Mouse (Mus musculus) stomach, embryonic 14.5 days (tissue): ENCODE measurements around the gene Ell. TPM values are rescaled to one million over a fixed set of nuclear protein-coding genes. Genes with fewer than 3 reads are reported as not detected.
A peak's percentile ranks its signal among the peaks of the same experiment; 100 is the strongest.

Experiments
- ATAC-seq: fragments of 200-750 bp; cut with Nextera tagmentation; 2 replicates; pipeline ENCODE4 v1.8.0; 2017; ENCODE audit warnings: low read depth, moderate TSS enrichment; ENCODE audit not compliant: insufficient number of reproducible peaks, insufficient read depth, low FRiP score
- H3K27ac ChIP-seq: fragments of 300-500 bp; sonication (generic); 2 replicates; pipeline ENCODE4 v1.5.1; 2014; ENCODE audit warnings: mild to moderate bottlenecking, low read length, moderate library complexity, mixed read lengths
- H3K27me3 ChIP-seq: fragments of 300-500 bp; sonication (generic); 2 replicates; pipeline ENCODE4 v1.6.1; 2014; ENCODE audit warnings: low read length, control low read depth, mixed read lengths; ENCODE audit not compliant: control insufficient read depth, insufficient read depth
- H3K36me3 ChIP-seq: fragments of 300-500 bp; sonication (generic); 2 replicates; pipeline ENCODE4 v1.6.1; 2014; ENCODE audit warnings: mild to moderate bottlenecking, control low read depth, low read length, moderate library complexity, mixed read lengths; ENCODE audit not compliant: control insufficient read depth, insufficient read depth
- H3K4me1 ChIP-seq: fragments of 300-500 bp; sonication (generic); 2 replicates; pipeline ENCODE4 v1.6.1; 2014; ENCODE audit warnings: low read length, control low read depth, mixed read lengths; ENCODE audit not compliant: control insufficient read depth, insufficient read depth
- H3K4me2 ChIP-seq: fragments of 300-500 bp; sonication (generic); replicated peaks from 2 replicates; pipeline ENCODE4 v1.6.1; 2014; ENCODE audit warnings: low read depth, low read length, control low read depth
- H3K4me3 ChIP-seq: fragments of 300-500 bp; sonication (generic); 2 replicates; pipeline ENCODE4 v1.5.1; 2014; ENCODE audit warnings: low read depth, low read length, control low read depth
- H3K9ac ChIP-seq: fragments of 300-500 bp; sonication (generic); replicated peaks from 2 replicates; pipeline ENCODE4 v1.6.1; 2014; ENCODE audit warnings: low read depth, mild to moderate bottlenecking, control low read depth, low read length, moderate library complexity, mixed read lengths
- H3K9me3 ChIP-seq: fragments of 300-500 bp; sonication (generic); 2 replicates; pipeline ENCODE4 v1.6.1; 2016; ENCODE audit warnings: low read depth, low read length, control low read depth; ENCODE audit not compliant: control insufficient read depth
- WGBS: fragments of 180-500 bp; shearing (Covaris S2); extraction: QIAGEN DNeasy Blood & Tissue Kit; methylation state at CpG from one replicate; pipeline ENCODE4 v1.1.7; 2014; 5-methylcytosine and 5-hydroxymethylcytosine counted together
- polyA plus RNA-seq: library from polyadenylated mRNA; unstranded; fragments of >200 nt; fragmentation: Nextera tagmentation; extraction: Ambion mirVana; gene quantifications from 2 replicates; pipeline ENCODE4 v1.2.1, GENCODE M21; 2014

The Ell gene
- polyA plus RNA-seq, 1 experiment from 2014 or later: 17.9 TPM

- no peak overlapping the region for H3K4me3 ChIP-seq
- H3K9me3 ChIP-seq: no peaks in the 10 kb centered on the region
- no peak overlapping the region for H3K9ac ChIP-seq
- H3K27me3 ChIP-seq: no peaks in the 10 kb centered on the region
- no peak overlapping the region for H3K27ac ChIP-seq
- H3K4me2 ChIP-seq: no peak overlapping the region
- WGBS: 61% methylated on average over 3 of the region's 3 CpGs
- H3K4me1 ChIP-seq: peaks cover 13% of the 10 kb centered on the region
- ATAC-seq: no peak
- H3K36me3 ChIP-seq: peaks cover 3% of the 10 kb centered on the region; the same call in 1 of the 2 replicates
Measured at GRCm38 (mm10) chr8:70551558-70552161, 12.4 kb downstream of the Ell start.

GRCm38 (mm10) chr8:70552836-70553235, 13.6 kb downstream of the Ell start:
- Histone ChIP-seq H3K36me3 (peaks cover 3% of the 10 kb centered on the region; the same call in 1 of the 2 replicates), H3K27me3 (no peaks in the 10 kb centered on the region), H3K4me1 (peaks cover 13% of the 10 kb centered on the region), H3K9me3 (no peaks in the 10 kb centered on the region), H3K4me3 (no peak overlapping the region), H3K9ac (no peak overlapping the region), H3K4me2 (no peak overlapping the region), H3K27ac (no peak overlapping the region)
- no peak for ATAC-seq
- WGBS: 36% methylated on average over 1 of the region's 1 CpGs

GRCm38 (mm10) chr8:70553740-70554139, 14.5 kb downstream of the Ell start:
- Histone ChIP-seq H3K27ac (peak overlapping the region; percentile 18; the same call in 1 of the 2 replicates), H3K9ac (no peak overlapping the region), H3K36me3 (peaks cover 3% of the 10 kb centered on the region; the same call in 1 of the 2 replicates), H3K4me2 (no peak overlapping the region), H3K4me1 (peaks cover 13% of the 10 kb centered on the region), H3K4me3 (no peak overlapping the region), H3K9me3 (no peaks in the 10 kb centered on the region), H3K27me3 (no peaks in the 10 kb centered on the region)
- no peak for ATAC-seq

- Histone ChIP-seq H3K9me3 (no peaks in the 10 kb centered on the region), H3K27me3 (no peaks in the 10 kb centered on the region), H3K27ac (no peak overlapping the region), H3K4me3 (no peak overlapping the region), H3K4me1 (peaks cover 20% of the 10 kb centered on the region), H3K36me3 (peaks cover 3% of the 10 kb centered on the region; the same call in 1 of the 2 replicates), H3K4me2 (no peak overlapping the region), H3K9ac (no peak overlapping the region)
- ATAC-seq: no peak
- 89% methylated on average over 4 of the region's 4 CpGs for WGBS
Measured at GRCm38 (mm10) chr8:70555079-70555747, 16.0 kb downstream of the Ell start.

GRCm38 (mm10) chr8:70558334-70558733, 19.1 kb downstream of the Ell start:
- H3K4me2 ChIP-seq: no peak overlapping the region
- no peak for ATAC-seq
- H3K9me3 ChIP-seq: no peaks in the 10 kb centered on the region
- H3K27me3 ChIP-seq: no peaks in the 10 kb centered on the region
- peaks cover 34% of the 10 kb centered on the region for H3K4me1 ChIP-seq
- no peak overlapping the region for H3K27ac ChIP-seq
- no peak overlapping the region for H3K4me3 ChIP-seq
- H3K36me3 ChIP-seq: peaks cover 3% of the 10 kb centered on the region; the same call in 1 of the 2 replicates
- H3K9ac ChIP-seq: no peak overlapping the region
- 60% methylated on average over 4 of the region's 4 CpGs for WGBS

- H3K9ac ChIP-seq: no peak overlapping the region
- H3K4me1 ChIP-seq: peaks cover 29% of the 10 kb centered on the region
- no peak overlapping the region for H3K27ac ChIP-seq
- 80% methylated on average over 3 of the region's 3 CpGs for WGBS
- H3K27me3 ChIP-seq: no peaks in the 10 kb centered on the region
- no peak for ATAC-seq
- H3K4me3 ChIP-seq: no peak overlapping the region
- H3K36me3 ChIP-seq: peaks cover 3% of the 10 kb centered on the region; the same call in 1 of the 2 replicates
- H3K4me2 ChIP-seq: no peak overlapping the region
- H3K9me3 ChIP-seq: no peaks in the 10 kb centered on the region
Measured at GRCm38 (mm10) chr8:70558983-70559382, 19.7 kb downstream of the Ell start.

GRCm38 (mm10) chr8:70560096-70560495, 20.8 kb downstream of the Ell start:
- Histone ChIP-seq H3K27ac (no peak overlapping the region), H3K9me3 (no peaks in the 10 kb centered on the region), H3K9ac (no peak overlapping the region), H3K4me1 (peaks cover 30% of the 10 kb centered on the region), H3K36me3 (peaks cover 3% of the 10 kb centered on the region; the same call in 1 of the 2 replicates), H3K4me3 (no peak overlapping the region), H3K27me3 (no peaks in the 10 kb centered on the region), H3K4me2 (no peak overlapping the region)
- 81% methylated on average over 2 of the region's 2 CpGs for WGBS
- no peak for ATAC-seq

- ATAC-seq: no peak
- no peaks in the 10 kb centered on the region for H3K27me3 ChIP-seq
Measured at GRCm38 (mm10) chr8:70560564-70560963, 21.3 kb downstream of the Ell start.

More at GRCm38 (mm10) chr8:70560564-70560963, 21.3 kb downstream of the Ell start:
- Histone ChIP-seq H3K36me3 (peaks cover 3% of the 10 kb centered on the region; the same call in 1 of the 2 replicates), H3K4me3 (no peak overlapping the region), H3K9ac (no peak overlapping the region), H3K4me2 (no peak overlapping the region), H3K9me3 (no peaks in the 10 kb centered on the region), H3K27ac (peak overlapping the region; percentile 29; the same call in 1 of the 2 replicates), H3K4me1 (peaks cover 32% of the 10 kb centered on the region)
- WGBS: 68% methylated on average over 3 of the region's 3 CpGs
